ENCODE assay signal across 8 mouse cellular contexts in genomic region chr5:118561086-118561987, GRCm38 (mm10). TPM values are rescaled to one million over a fixed set of nuclear protein-coding genes. Genes with fewer than 3 reads are reported as not detected.
DNase-seq lines count a peak whose midpoint lies in the region; ATAC-seq and TF ChIP-seq lines count a peak whose summit lies in the region.

No protein-coding gene starts in this region.

- H3K4me2 ChIP-seq in liver, embryonic 15.5 days: peak overlapping the region; percentile 78
- H3K4me2 ChIP-seq in neural tube, embryonic 13.5 days: peak overlapping the region; percentile 72

- no peak for ATAC-seq in liver, embryonic 15.5 days (ENCODE audit: insufficient read depth)
- ATAC-seq in neural tube, embryonic 13.5 days (ENCODE audit: low read depth): 0 out of 2 replicates have a peak, but pooled peaks have one; percentile 2

- H3K27ac ChIP-seq in brown adipose tissue, adult 24 weeks (replicated peaks; ENCODE audit: low read depth, low read length): peak overlapping the region; percentile 54; the same call in 1 of the 2 replicates
- peak overlapping the region; percentile 92 for H3K27ac ChIP-seq in gastrocnemius, adult 2 months
- peak overlapping the region; percentile 97 for H3K27ac ChIP-seq in liver, embryonic 15.5 days (replicated peaks)
- H3K27ac ChIP-seq in neural tube, embryonic 13.5 days (replicated peaks): peak overlapping the region; percentile 99

- H3K9ac ChIP-seq in liver, embryonic 15.5 days: peak overlapping the region; percentile 98
- peak overlapping the region; percentile 95 for H3K9ac ChIP-seq in neural tube, embryonic 13.5 days

- intact Hi-C loops in heart, postnatal 25 days (cut with DNase I): loop anchor here (2.0 kb wide), 2 partner anchors 33 to 293 kb away; no protein-coding TSS in a partner anchor
- intact Hi-C loops in gastrocnemius, adult 2 months (cut with DNase I): no loop called here

- H3K36me3 ChIP-seq in liver, embryonic 15.5 days (replicated peaks): 0 out of 2 replicates have a peak, but pooled peaks cover 6% of the 10 kb centered on the region
- no peaks in the 10 kb centered on the region for H3K36me3 ChIP-seq in neural tube, embryonic 13.5 days

- DNase-seq in heart, adult 18-20 months: peak; percentile 46 to 70
- no peak for DNase-seq in heart, postnatal 25 days (ENCODE audit: low spot score)
- DNase-seq in gastrocnemius, adult 2 months: peak; percentile 62
- peak; percentile 12 for DNase-seq in kidney, adult 11 months
- DNase-seq in thymus, postnatal 25 days: peak; percentile 62

- H3K4me1 ChIP-seq in brown adipose tissue, adult 24 weeks (ENCODE audit: control insufficient read depth, insufficient read depth, insufficient read length, low read length): peaks cover 16% of the 10 kb centered on the region
- peaks cover 64% of the 10 kb centered on the region for H3K4me1 ChIP-seq in liver, embryonic 15.5 days (replicated peaks)
- peaks cover 55% of the 10 kb centered on the region for H3K4me1 ChIP-seq in neural tube, embryonic 13.5 days (replicated peaks)

- TF ChIP-seq CTCF in gastrocnemius, adult 2 months (IDR thresholded peaks at IDR 0.05): no peak

- H3K9me3 ChIP-seq in liver, embryonic 15.5 days (replicated peaks): no peaks in the 10 kb centered on the region
- no peaks in the 10 kb centered on the region for H3K9me3 ChIP-seq in neural tube, embryonic 13.5 days

- H3K27me3 ChIP-seq in liver, embryonic 15.5 days: peaks cover 19% of the 10 kb centered on the region
- H3K27me3 ChIP-seq in neural tube, embryonic 13.5 days: no peaks in the 10 kb centered on the region

- WGBS in liver, embryonic 15.5 days (ENCODE audit: insufficient replicate concordance): under 1% methylated on average over 59 of the region's 59 CpGs
- WGBS in neural tube, embryonic 13.5 days: under 1% methylated on average over 57 of the region's 59 CpGs

- peak overlapping the region; percentile 87 for H3K4me3 ChIP-seq in brown adipose tissue, adult 24 weeks (ENCODE audit: insufficient read depth, low read depth, low read length)
- H3K4me3 ChIP-seq in gastrocnemius, adult 2 months: peak overlapping the region; percentile 94
- H3K4me3 ChIP-seq in liver, embryonic 15.5 days (replicated peaks): peak overlapping the region; percentile 94
- peak overlapping the region; percentile 86 for H3K4me3 ChIP-seq in neural tube, embryonic 13.5 days

RNA-seq across cellular contexts. Expression of gene Med13l, which starts 0.9 kb away (rescaled TPM):
- total RNA-seq in heart, adult 18-20 months (2021): 10 to 100 TPM; 27.4 to 31.0 TPM
- total RNA-seq in heart, postnatal 25 days (2021): 10 to 100 TPM; 29.9 to 30.8 TPM
- polyA plus RNA-seq in brown adipose tissue, adult 24 weeks (2012; ENCODE audit: insufficient read depth, insufficient read length, missing spikeins): 11.4 and 13.3 TPM in 2 replicates
- total RNA-seq in gastrocnemius, adult 2 months (2021): 10 to 100 TPM; 21.5 to 28.3 TPM
- polyA plus RNA-seq in liver, embryonic 15.5 days (2015; fragmentation: Nextera tagmentation; extraction: Ambion mirVana): 11.0 and 13.3 TPM in 2 replicates
- 12.9 and 15.2 TPM in 2 replicates for polyA plus RNA-seq in neural tube, embryonic 13.5 days (2015; fragmentation: Nextera tagmentation; extraction: Ambion mirVana)
